Mouse (Mus musculus) erythroblast, embryonic 14.5 days (primary cell): ENCODE results near the gene Il17re. TPM values are rescaled to one million over a fixed set of nuclear protein-coding genes. Genes with fewer than 3 reads are reported as not detected.

Experiments used
- H3K27me3 ChIP-seq: 2 replicates; pipeline ENCODE4 v1.6.1; 2012; ENCODE audit warnings: inconsistent platforms; ENCODE audit not compliant: control insufficient read depth
- H3K36me3 ChIP-seq: 2 replicates; pipeline ENCODE4 v1.6.1; 2012; ENCODE audit warnings: mild to moderate bottlenecking, inconsistent platforms; ENCODE audit not compliant: control insufficient read depth
- H3K4me1 ChIP-seq: 2 replicates; pipeline ENCODE4 v1.6.1; 2012; ENCODE audit warnings: inconsistent platforms; ENCODE audit not compliant: control insufficient read depth
- H3K4me3 ChIP-seq: replicated peaks from 2 replicates; pipeline ENCODE3; 2012; ENCODE audit warnings: moderate library complexity, mild to moderate bottlenecking, inconsistent platforms
- H3K9me3 ChIP-seq: 2 replicates; pipeline ENCODE4 v1.6.1; 2012; ENCODE audit warnings: low read length, inconsistent platforms, mixed read lengths; ENCODE audit not compliant: control insufficient read depth
- GATA1 ChIP-seq: IDR thresholded peaks from 2 replicates; pipeline ENCODE4 v1.6.1; 2012; ENCODE audit warnings: low read length, inconsistent platforms, mixed read lengths
- TAL1 ChIP-seq: IDR thresholded peaks from 3 replicates; pipeline ENCODE4 v1.6.1; 2012; ENCODE audit warnings: low read length, inconsistent platforms, mixed read lengths
- polyA plus RNA-seq: library from polyadenylated mRNA; stranded (reverse); fragments of >175 nt; gene quantifications from 2 replicates; pipeline ENCODE4 v1.2.3, GENCODE M21; 2012

Il17re gene
- polyA plus RNA-seq, 1 experiment, result not detected

DNA sequence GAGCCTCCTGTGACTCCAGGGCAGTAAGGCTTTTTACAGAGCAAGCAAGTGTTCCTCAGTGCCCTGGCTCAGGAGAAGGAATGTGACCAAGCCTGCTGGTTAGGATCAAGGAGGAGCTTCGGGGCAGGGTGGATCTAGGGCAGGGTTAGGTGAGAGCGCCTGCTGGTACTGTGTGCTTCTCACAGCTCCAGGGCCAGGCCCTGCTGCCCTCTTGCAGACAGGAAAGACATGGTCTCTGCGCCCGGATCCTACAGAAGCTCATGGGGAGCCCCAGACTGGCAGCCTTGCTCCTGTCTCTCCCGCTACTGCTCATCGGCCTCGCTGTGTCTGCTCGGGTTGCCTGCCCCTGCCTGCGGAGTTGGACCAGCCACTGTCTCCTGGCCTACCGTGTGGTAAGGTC is 351 bp downstream of the Il17re start:
- Histone ChIP-seq H3K36me3 (no peaks in the 10 kb centered on the region), H3K4me1 (no peaks in the 10 kb centered on the region), H3K9me3 (no peaks in the 10 kb centered on the region), H3K4me3 (no peak overlapping the region), H3K27me3 (no peaks in the 10 kb centered on the region; the same call in 1 of the 2 replicates)
- TF ChIP-seq GATA1 (no peak), TAL1 (no peak)

- TF ChIP-seq GATA1 (no peak), TAL1 (no peak)
- Histone ChIP-seq H3K4me1 (peaks cover 2% of the 10 kb centered on the region), H3K9me3 (no peaks in the 10 kb centered on the region), H3K36me3 (no peaks in the 10 kb centered on the region), H3K27me3 (0 out of 2 replicates have a peak, but pooled peaks cover 2% of the 10 kb centered on the region), H3K4me3 (no peak overlapping the region)
Measured at GRCm38 (mm10) chr6:113464040-113464439, 5.8 kb downstream of the Il17re start.

DNA sequence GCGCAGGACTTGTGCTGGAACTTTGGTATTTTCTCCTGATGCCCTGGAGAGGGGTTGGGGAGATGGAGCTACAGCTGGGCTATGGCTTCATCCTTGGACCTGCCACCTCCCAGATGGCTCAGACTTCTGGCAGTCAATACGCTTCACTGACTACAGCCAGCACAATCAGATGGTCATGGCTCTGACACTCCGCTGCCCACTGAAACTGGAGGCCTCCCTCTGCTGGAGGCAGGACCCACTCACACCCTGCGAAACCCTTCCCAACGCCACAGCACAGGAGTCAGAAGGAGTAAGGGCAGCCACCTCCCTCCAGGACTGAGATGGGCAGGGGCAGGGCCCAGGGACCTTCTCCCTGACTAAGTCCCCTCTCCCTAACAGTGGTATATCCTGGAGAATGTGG is 7.3 kb downstream of the Il17re start:
- no peak for TF ChIP-seq TAL1
- Histone ChIP-seq H3K9me3 (no peaks in the 10 kb centered on the region), H3K36me3 (no peaks in the 10 kb centered on the region), H3K27me3 (peaks cover 18% of the 10 kb centered on the region), H3K4me3 (no peak overlapping the region), H3K4me1 (peaks cover 11% of the 10 kb centered on the region)

DNA sequence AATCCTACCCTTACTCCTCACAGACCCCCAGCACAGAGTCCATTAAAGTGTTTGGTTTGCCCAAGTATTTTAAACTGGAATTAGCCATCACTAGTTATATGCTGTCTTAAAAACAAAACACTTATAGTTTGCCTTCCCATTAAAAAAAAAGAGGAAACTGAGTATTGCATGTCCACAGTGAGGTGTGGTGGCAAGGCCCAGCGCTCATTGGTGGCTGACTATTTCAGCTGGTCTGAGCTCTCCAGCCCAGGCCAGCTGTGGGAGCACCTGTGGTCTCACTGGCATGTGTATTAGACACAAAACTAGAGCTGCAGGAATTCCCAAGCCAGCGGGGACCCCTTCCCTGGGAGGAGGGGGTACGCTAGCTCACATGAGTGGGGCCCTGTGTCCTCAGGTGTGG is 10.2 kb downstream of the Il17re start:
- Histone ChIP-seq H3K36me3 (no peaks in the 10 kb centered on the region), H3K4me3 (no peak overlapping the region), H3K9me3 (no peaks in the 10 kb centered on the region), H3K27me3 (peaks cover 32% of the 10 kb centered on the region), H3K4me1 (peaks cover 13% of the 10 kb centered on the region)
- TF ChIP-seq GATA1, result no peak
- TF ChIP-seq TAL1, result no peak

DNA sequence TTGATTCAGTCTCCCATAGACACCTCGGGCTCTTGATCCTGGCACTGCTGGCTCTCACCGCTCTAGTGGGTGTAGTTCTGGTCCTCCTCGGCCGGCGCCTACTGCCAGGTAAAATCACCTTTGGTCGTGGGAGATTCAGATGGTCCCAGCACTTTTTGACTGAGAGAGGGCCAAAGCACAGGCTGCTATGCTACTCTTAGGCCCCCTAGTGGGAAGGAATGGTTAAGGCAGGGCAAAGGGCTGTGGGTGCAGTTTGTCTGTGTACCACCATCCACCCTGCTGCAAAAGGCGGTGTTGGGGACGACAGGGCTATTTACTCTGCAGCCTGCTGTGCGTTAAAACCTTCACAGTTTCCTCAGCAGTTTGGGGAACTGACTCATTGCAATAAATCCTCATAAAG is 10.7 kb downstream of the Il17re start:
- H3K27me3 ChIP-seq, result peaks cover 32% of the 10 kb centered on the region
- TF ChIP-seq GATA1, result no peak
- no peak for TF ChIP-seq TAL1
- H3K4me1 ChIP-seq, result peaks cover 13% of the 10 kb centered on the region
- no peaks in the 10 kb centered on the region for H3K36me3 ChIP-seq
- H3K4me3 ChIP-seq, result peak overlapping the region; percentile 48
- no peaks in the 10 kb centered on the region for H3K9me3 ChIP-seq

- peaks cover 37% of the 10 kb centered on the region for H3K27me3 ChIP-seq
- no peak for TF ChIP-seq GATA1
- TF ChIP-seq TAL1, result no peak
- peak overlapping the region; percentile 48 for H3K4me3 ChIP-seq
- H3K36me3 ChIP-seq, result no peaks in the 10 kb centered on the region
- H3K9me3 ChIP-seq, result no peaks in the 10 kb centered on the region
- H3K4me1 ChIP-seq, result peaks cover 13% of the 10 kb centered on the region
Measured at GRCm38 (mm10) chr6:113469432-113469831, 11.1 kb downstream of the Il17re start.

DNA sequence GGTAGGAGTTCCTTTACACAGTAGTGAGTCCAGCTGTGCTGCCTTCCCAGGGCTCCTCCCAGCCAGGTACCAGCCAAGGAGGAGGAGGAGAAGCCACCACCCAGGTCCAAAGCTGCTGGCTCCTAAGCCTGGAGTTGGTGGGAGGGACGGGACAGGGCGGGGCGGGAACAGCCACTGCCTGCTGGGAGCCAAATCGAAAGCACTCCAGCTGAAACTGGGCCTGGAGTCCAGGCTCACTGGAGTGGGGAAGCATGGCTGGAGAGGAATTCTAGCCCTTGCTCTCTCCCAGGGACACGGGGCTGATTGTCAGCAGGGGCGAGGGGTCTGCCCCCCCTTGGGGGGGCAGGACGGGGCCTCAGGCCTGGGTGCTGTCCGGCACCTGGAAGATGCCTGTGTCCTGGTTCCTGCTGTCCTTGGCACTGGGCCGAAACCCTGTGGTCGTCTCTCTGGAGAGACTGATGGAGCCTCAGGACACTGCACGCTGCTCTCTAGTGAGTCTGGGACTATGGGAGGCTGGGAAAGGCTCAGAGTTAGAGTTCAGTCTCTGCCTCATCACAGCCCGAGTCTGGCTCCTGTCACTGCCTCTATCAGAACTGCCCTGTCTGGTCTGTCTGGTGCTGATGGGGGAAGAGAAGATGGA is 13.1 kb downstream of the Il17re start, which contains the start of gene Il17rc:
Il17rc (plus strand) TSS at position 131 of the 640 bp plus-strand sequence.
- Histone ChIP-seq H3K27me3 (peaks cover 41% of the 10 kb centered on the region), H3K4me3 (peak within 1 kb of the TSS; percentile 5), H3K36me3 (no peaks in the 10 kb centered on the region), H3K4me1 (peaks cover 13% of the 10 kb centered on the region), H3K9me3 (no peaks in the 10 kb centered on the region)
- TF ChIP-seq TAL1 (no peak), GATA1 (no peak)

DNA sequence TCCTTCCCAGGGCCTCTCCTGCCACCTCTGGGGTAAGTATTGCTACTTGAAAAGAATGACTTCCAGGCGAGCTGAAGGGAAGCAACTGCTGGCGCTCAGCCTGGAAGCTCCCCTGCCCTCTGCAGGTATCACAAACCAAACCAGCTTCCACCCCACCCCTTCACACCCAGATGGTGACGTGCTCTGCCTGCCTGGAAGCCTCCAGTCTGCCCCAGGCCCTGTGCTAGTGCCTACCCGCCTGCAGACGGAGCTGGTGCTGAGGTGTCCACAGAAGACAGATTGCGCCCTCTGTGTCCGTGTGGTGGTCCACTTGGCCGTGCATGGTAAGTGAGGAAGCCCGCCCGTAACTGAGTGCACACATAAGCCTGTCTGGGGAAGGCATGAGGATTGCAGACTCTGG is 13.8 kb downstream of the Il17re start:
- peaks cover 13% of the 10 kb centered on the region for H3K4me1 ChIP-seq
- TF ChIP-seq GATA1, result no peak
- no peak for TF ChIP-seq TAL1
- H3K36me3 ChIP-seq, result no peaks in the 10 kb centered on the region
- peaks cover 47% of the 10 kb centered on the region for H3K27me3 ChIP-seq
- H3K9me3 ChIP-seq, result no peaks in the 10 kb centered on the region
- no peak overlapping the region for H3K4me3 ChIP-seq

- Histone ChIP-seq H3K36me3 (no peaks in the 10 kb centered on the region), H3K27me3 (peaks cover 51% of the 10 kb centered on the region), H3K4me1 (peaks cover 13% of the 10 kb centered on the region), H3K9me3 (no peaks in the 10 kb centered on the region), H3K4me3 (no peak overlapping the region)
- TF ChIP-seq GATA1 (no peak), TAL1 (no peak)
Measured at GRCm38 (mm10) chr6:113473246-113473645, 15.0 kb downstream of the Il17re start.

GRCm38 (mm10) chr6:113473715-113474114 is 15.4 kb downstream of the Il17re start:
- Histone ChIP-seq H3K36me3 (no peaks in the 10 kb centered on the region), H3K9me3 (no peaks in the 10 kb centered on the region), H3K4me3 (no peak overlapping the region), H3K4me1 (peaks cover 13% of the 10 kb centered on the region), H3K27me3 (peaks cover 51% of the 10 kb centered on the region)
- TF ChIP-seq TAL1 (no peak), GATA1 (no peak)
